Mouse (Mus musculus) thymus, adult 18-20 months (tissue): Measurements from ENCODE around the gene Cd300lg.

Experiments used
- DNase-seq, 2 experiments: peaks; one replicate each; pipeline ENCODE4 v3.0.0; 2022; ENCODE audit warnings: mixed read lengths in 2 of 2

Gene Cd300lg

DNA sequence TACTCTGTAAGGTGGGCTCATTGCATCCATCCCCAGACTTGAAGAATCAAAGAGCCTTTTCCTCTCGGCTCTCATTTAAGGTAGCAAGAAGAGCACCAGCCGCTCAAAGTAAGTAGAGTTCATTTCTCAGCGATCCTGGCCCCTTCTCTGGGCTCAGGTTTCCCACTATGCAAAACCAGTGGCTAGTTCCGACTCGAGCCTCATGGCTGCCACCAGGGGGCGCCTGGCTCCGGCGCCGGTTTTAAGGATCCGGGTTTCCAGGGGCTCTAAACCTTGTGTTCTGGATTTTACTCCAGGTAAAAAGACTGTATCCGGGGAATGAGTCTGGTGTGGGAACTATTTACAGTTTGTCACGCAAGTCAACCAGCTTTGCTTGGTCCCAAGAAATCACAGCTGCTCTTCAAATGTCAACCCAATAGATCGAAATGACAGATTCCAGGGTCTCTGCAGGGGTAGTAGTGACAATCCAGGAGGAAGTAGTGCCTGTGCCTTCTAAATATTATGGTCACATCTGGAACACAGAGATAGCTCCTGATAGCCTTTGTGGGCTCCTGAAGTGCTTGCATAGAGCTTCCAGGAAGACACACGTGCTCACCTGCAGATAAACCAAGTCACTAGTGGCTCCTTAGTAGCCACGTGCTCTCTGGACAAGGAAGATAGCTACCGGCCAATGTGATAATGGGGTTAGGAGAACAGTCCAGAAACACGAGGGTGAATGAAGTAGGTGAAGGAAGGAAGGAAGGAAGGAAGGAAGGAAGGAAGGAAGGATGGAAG, 61.4 kb downstream of the Cd300lg start:
- no peak for DNase-seq
